ENCODE assay signal across 15 mouse cellular contexts in the genomic region with DNA sequence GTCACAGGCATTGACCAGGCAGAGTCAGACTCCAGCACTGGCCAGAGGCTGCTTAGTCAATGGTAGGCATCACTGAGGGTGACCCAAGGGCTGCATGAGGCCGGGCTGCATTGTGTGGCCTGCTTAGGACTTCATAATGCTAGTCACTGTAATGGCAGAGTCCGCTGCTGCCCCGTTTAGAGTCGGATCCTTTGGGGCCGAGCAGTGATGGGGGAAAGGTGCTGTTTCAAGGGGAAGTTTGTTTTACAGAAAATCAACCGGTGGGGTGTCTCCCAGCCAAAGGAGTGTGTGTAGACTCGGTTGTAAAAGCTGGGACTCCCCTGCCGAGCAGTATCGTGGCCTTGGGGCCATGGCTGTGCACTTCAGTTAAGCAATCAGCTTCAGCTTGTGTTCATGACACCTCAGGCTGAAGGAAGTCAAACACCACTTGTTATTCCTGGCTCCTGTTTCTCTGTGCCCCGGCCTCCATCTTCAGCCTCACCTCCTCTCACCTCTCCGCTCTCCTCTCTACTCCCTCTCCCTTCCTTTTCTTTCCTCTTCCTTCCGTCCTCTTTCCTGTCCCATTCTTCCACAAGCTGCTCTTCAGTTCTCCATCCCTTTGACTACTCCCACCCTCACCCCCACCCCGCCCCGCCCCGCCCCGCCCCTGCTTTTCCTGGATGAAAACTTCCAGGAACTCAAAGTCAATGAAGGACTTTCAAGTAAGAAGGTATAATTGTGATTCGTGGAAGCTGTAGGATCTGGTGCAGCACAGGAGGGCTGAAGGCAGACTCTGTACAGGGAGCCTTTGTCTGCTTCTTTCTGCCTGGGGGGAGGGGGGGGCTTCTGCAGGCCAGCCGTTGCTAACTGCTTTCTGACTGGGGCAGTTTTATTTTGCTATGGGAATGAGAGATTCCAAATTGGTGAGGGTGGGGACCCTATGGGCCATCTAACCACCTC. TPM values are rescaled to one million over a fixed set of nuclear protein-coding genes. Genes with fewer than 3 reads are reported as not detected.
DNase-seq lines count a peak whose midpoint lies in the region; ATAC-seq and TF ChIP-seq lines count a peak whose summit lies in the region.
"Had no signal": no experiment of that assay in that cellular context is flagged by ENCODE, and none has a peak within 500 bp of the region (broad histone marks: within the 10 kb centered on the region; RNA-seq: fewer than 3 reads in every experiment).

No protein-coding gene starts in this region.

- H3K4me3 ChIP-seq in heart, embryonic 14.5 days (ENCODE audit: control insufficient read depth in 1 of 2, insufficient read depth in 1 of 2, low read depth in 1 of 2, low read length in 2 of 2): no peak overlapping the region
- no peak overlapping the region for H3K4me3 ChIP-seq in midbrain, embryonic 11.5 days (ENCODE audit: low read depth, low read length)
- H3K4me3 ChIP-seq in midbrain, postnatal 0 days (ENCODE audit: low read depth, low read length): no peak overlapping the region
- H3K4me3 ChIP-seq in liver, embryonic 16.5 days (ENCODE audit: low read depth, low read length): peak overlapping the region; percentile 39
- H3K4me3 ChIP-seq: forebrain, embryonic 13.5 days had no signal

- intact Hi-C loops in left cerebral cortex, postnatal 10 days (cut with DNase I): no loop called here

- TF ChIP-seq CTCF in midbrain, postnatal 0 days (IDR thresholded peaks at IDR 0.05): no peak

- DNase-seq in heart, adult 11 months: no peak
- DNase-seq in midbrain, embryonic 11.5 days (ENCODE audit: low spot score, missing footprints): peak; percentile 68
- no peak for DNase-seq in midbrain, postnatal 0 days (ENCODE audit: low spot score)
- DNase-seq in c-Kit-positive CD71-positive TER-119-negative erythroid progenitor cells, embryonic 14.5 days (ENCODE audit: low read depth): peak; percentile 64
- no peak for DNase-seq in cerebellum, adult 11-12 months
- DNase-seq in left cerebral cortex, postnatal 10 days (ENCODE audit: extremely low spot score in 1 of 2, low spot score in 2 of 2): no peak
- DNase-seq: adrenal gland, postnatal 10 days; thymus, adult 2 months had no signal

- no peaks in the 10 kb centered on the region for H3K36me3 ChIP-seq in heart, embryonic 14.5 days (ENCODE audit: control insufficient read depth, insufficient read depth, low read length)
- no peaks in the 10 kb centered on the region for H3K36me3 ChIP-seq in midbrain, embryonic 11.5 days (ENCODE audit: control insufficient read depth, insufficient read depth, low read length)
- no peaks in the 10 kb centered on the region for H3K36me3 ChIP-seq in midbrain, postnatal 0 days (ENCODE audit: insufficient read depth, low read length)
- H3K36me3 ChIP-seq in liver, embryonic 16.5 days (ENCODE audit: control insufficient read depth, insufficient read depth): no peaks in the 10 kb centered on the region

- peak overlapping the region; percentile 86 to 90 for H3K27ac ChIP-seq in heart, embryonic 14.5 days (replicated peaks in 1 of 2; ENCODE audit: control insufficient read depth in 1 of 2, insufficient read depth in 1 of 2, low read depth in 2 of 2, low read length in 2 of 2)
- no peak overlapping the region for H3K27ac ChIP-seq in midbrain, embryonic 11.5 days (ENCODE audit: low read depth, low read length)
- no peak overlapping the region for H3K27ac ChIP-seq in midbrain, postnatal 0 days (ENCODE audit: low read depth, low read length)
- peak overlapping the region; percentile 96 for H3K27ac ChIP-seq in liver, embryonic 16.5 days (ENCODE audit: low read length)
- H3K27ac ChIP-seq: forebrain, embryonic 13.5 days; kidney, postnatal 0 days had no signal

- H3K9me3 ChIP-seq in heart, embryonic 14.5 days (ENCODE audit: control insufficient read depth, low read length): no peaks in the 10 kb centered on the region
- no peaks in the 10 kb centered on the region for H3K9me3 ChIP-seq in midbrain, embryonic 11.5 days (ENCODE audit: control insufficient read depth, low read length)
- no peaks in the 10 kb centered on the region for H3K9me3 ChIP-seq in midbrain, postnatal 0 days (ENCODE audit: low read length)
- no peaks in the 10 kb centered on the region for H3K9me3 ChIP-seq in liver, embryonic 16.5 days (replicated peaks; ENCODE audit: control insufficient read depth, low read length)
- H3K9me3 ChIP-seq: forebrain, embryonic 13.5 days had no signal

- H3K4me1 ChIP-seq in heart, embryonic 14.5 days (ENCODE audit: control insufficient read depth in 2 of 2, insufficient read depth in 2 of 2, low read length in 2 of 2): peaks cover 30 to 40% of the 10 kb centered on the region in 2 experiments
- H3K4me1 ChIP-seq in midbrain, embryonic 11.5 days (ENCODE audit: control insufficient read depth, insufficient read depth, low read length): peaks cover 4% of the 10 kb centered on the region
- H3K4me1 ChIP-seq in midbrain, postnatal 0 days (ENCODE audit: insufficient read depth, low read length): 0 out of 2 replicates have a peak, but pooled peaks cover 3% of the 10 kb centered on the region
- peaks cover 83% of the 10 kb centered on the region for H3K4me1 ChIP-seq in liver, embryonic 16.5 days (ENCODE audit: control insufficient read depth, low read depth, low read length)

- peak overlapping the region; percentile 8; the same call in 1 of the 2 replicates for H3K4me2 ChIP-seq in heart, embryonic 14.5 days (ENCODE audit: low read length)
- H3K4me2 ChIP-seq in midbrain, embryonic 11.5 days: no peak overlapping the region
- H3K4me2 ChIP-seq in midbrain, postnatal 0 days (ENCODE audit: low read depth, low read length, poor library complexity, severe bottlenecking): no peak overlapping the region
- peak overlapping the region; percentile 72 for H3K4me2 ChIP-seq in liver, embryonic 16.5 days (ENCODE audit: low read depth, low read length)
- H3K4me2 ChIP-seq: forebrain, embryonic 13.5 days had no signal

- 0 out of 2 replicates have a peak, but pooled peaks cover 3% of the 10 kb centered on the region for H3K27me3 ChIP-seq in heart, embryonic 14.5 days (ENCODE audit: control insufficient read depth, insufficient read depth, low read length)
- H3K27me3 ChIP-seq in midbrain, embryonic 11.5 days (ENCODE audit: control insufficient read depth, insufficient read depth, low read length): no peaks in the 10 kb centered on the region
- no peaks in the 10 kb centered on the region for H3K27me3 ChIP-seq in midbrain, postnatal 0 days (ENCODE audit: insufficient read depth, low read length)
- no peaks in the 10 kb centered on the region for H3K27me3 ChIP-seq in liver, embryonic 16.5 days (ENCODE audit: control insufficient read depth, insufficient read depth, low read depth, low read length)
- H3K27me3 ChIP-seq: forebrain, embryonic 13.5 days had no signal

- peak overlapping the region; percentile 30; the same call in 1 of the 2 replicates for H3K9ac ChIP-seq in heart, embryonic 14.5 days (ENCODE audit: low read length)
- no peak overlapping the region for H3K9ac ChIP-seq in midbrain, embryonic 11.5 days (ENCODE audit: low read length)
- no peak overlapping the region for H3K9ac ChIP-seq in midbrain, postnatal 0 days (replicated peaks; ENCODE audit: low read length, poor library complexity, severe bottlenecking)
- H3K9ac ChIP-seq in liver, embryonic 16.5 days (ENCODE audit: low read depth, low read length): peak overlapping the region; percentile 70
- H3K9ac ChIP-seq: forebrain, embryonic 13.5 days had no signal

- 63% methylated on average over 18 of the region's 18 CpGs for whole genome bisulfite sequencing in heart, embryonic 14.5 days
- 72% methylated on average over 18 of the region's 18 CpGs for WGBS in midbrain, embryonic 11.5 days
- WGBS in midbrain, postnatal 0 days: 68% methylated on average over 18 of the region's 18 CpGs
- WGBS in liver, embryonic 16.5 days (ENCODE audit: insufficient replicate concordance): 34% methylated on average over 18 of the region's 18 CpGs

- no peak for ATAC-seq in heart, embryonic 14.5 days (ENCODE audit: insufficient number of reproducible peaks, insufficient read depth, low FRiP score, low read depth)
- ATAC-seq in midbrain, embryonic 11.5 days (ENCODE audit: low FRiP score): no peak
- ATAC-seq in midbrain, postnatal 0 days (ENCODE audit: low FRiP score): no peak
- ATAC-seq in liver, embryonic 16.5 days (ENCODE audit: low read depth): no peak
- ATAC-seq: forebrain, embryonic 13.5 days had no signal

RNA-seq across cellular contexts. Expression of gene Zdhhc19, which starts 14.6 kb away (rescaled TPM):
- polyA plus RNA-seq in heart, embryonic 14.5 days (2014; fragmentation: Nextera tagmentation; extraction: Ambion mirVana): not detected in 2 replicates
- polyA plus RNA-seq in midbrain, embryonic 11.5 days (2014; fragmentation: Nextera tagmentation; extraction: Ambion mirVana): not detected in 2 replicates
- total RNA-seq in midbrain, postnatal 0 days (2014; rRNA removed): not detected in 2 replicates
- 0.19 and 0.25 TPM in 2 replicates for polyA plus RNA-seq in midbrain, postnatal 0 days (2015; fragmentation: Nextera tagmentation; extraction: Ambion mirVana)
- not detected in 2 replicates for polyA plus RNA-seq in liver, embryonic 16.5 days (2015; fragmentation: Nextera tagmentation; extraction: Ambion mirVana)
- total RNA-seq in left cerebral cortex, postnatal 10 days (2021): not detected
- total RNA-seq: adrenal gland, postnatal 10 days; common myeloid progenitor, adult 5-6 weeks; granulocyte monocyte progenitor cell, adult 5-6 weeks; left cerebral cortex, postnatal 25 days had no signal
- polyA plus RNA-seq: forebrain, embryonic 13.5 days; kidney, postnatal 0 days; thymus, adult 2 months had no signal

RNA-seq across cellular contexts. Expression of gene Slc51a, which starts 23.0 kb away (rescaled TPM):
- 1.1 and 1.4 TPM in 2 replicates for polyA plus RNA-seq in heart, embryonic 14.5 days (2014; fragmentation: Nextera tagmentation; extraction: Ambion mirVana)
- polyA plus RNA-seq in midbrain, embryonic 11.5 days (2014; fragmentation: Nextera tagmentation; extraction: Ambion mirVana): 0.26 and 0.36 TPM in 2 replicates
- not detected in 2 replicates for total RNA-seq in midbrain, postnatal 0 days (2014; rRNA removed)
- 0.14 TPM in 1 of 2 replicates, not detected in the other for polyA plus RNA-seq in midbrain, postnatal 0 days (2015; fragmentation: Nextera tagmentation; extraction: Ambion mirVana)
- polyA plus RNA-seq in liver, embryonic 16.5 days (2015; fragmentation: Nextera tagmentation; extraction: Ambion mirVana): 0.25 and 1.3 TPM in 2 replicates
- not detected for total RNA-seq in left cerebral cortex, postnatal 10 days (2021)
- total RNA-seq: adrenal gland, postnatal 10 days; common myeloid progenitor, adult 5-6 weeks; left cerebral cortex, postnatal 25 days had no signal

Comparison
In these comparisons a context has a peak if more than half of its experiments do, and no peak if none do; other contexts are left out.
1. DNase-seq: peak in midbrain, embryonic 11.5 days (single experiment) and c-Kit-positive CD71-positive TER-119-negative erythroid progenitor cells, embryonic 14.5 days (single experiment); none in heart, adult 11 months (single experiment), midbrain, postnatal 0 days (single experiment), cerebellum, adult 11-12 months (single experiment) and left cerebral cortex, postnatal 10 days (0 of 2).
2. H3K27ac ChIP-seq: peak in heart, embryonic 14.5 days (2 of 2) and liver, embryonic 16.5 days (single experiment); none in midbrain, embryonic 11.5 days (single experiment) and midbrain, postnatal 0 days (single experiment).
3. H3K4me2 ChIP-seq: peak in heart, embryonic 14.5 days (single experiment) and liver, embryonic 16.5 days (single experiment); none in midbrain, embryonic 11.5 days (single experiment) and midbrain, postnatal 0 days (single experiment).
4. H3K9ac ChIP-seq: peak in heart, embryonic 14.5 days (single experiment) and liver, embryonic 16.5 days (single experiment); none in midbrain, embryonic 11.5 days (single experiment) and midbrain, postnatal 0 days (single experiment).